Mouse (Mus musculus) CH12.LX (cell line): ENCODE results near the gene Pms2.

Source experiments
- CTCF ChIP-seq, 2 experiments: IDR thresholded peaks in 1 of 2; conservative IDR thresholded peaks in 1 of 2; 2 replicates each; pipeline ENCODE4 v1.5.1; 2011 to 2012; ENCODE audit warnings: low read depth in 2 of 2, low read length in 2 of 2, improper control_type of control experiment in 1 of 2, inconsistent platforms in 1 of 2, mild to moderate bottlenecking in 1 of 2, moderate library complexity in 1 of 2
- JUND ChIP-seq: conservative IDR thresholded peaks from 2 replicates; pipeline ENCODE4 v1.6.1; 2011; ENCODE audit warnings: low read depth, low read length, improper control_type of control experiment
- POLR2A ChIP-seq: IDR thresholded peaks from 2 replicates; pipeline ENCODE4 v1.6.1; 2011; ENCODE audit warnings: low read depth, mild to moderate bottlenecking, improper control_type of control experiment, low read length
- RAD21 ChIP-seq: IDR thresholded peaks from 2 replicates; pipeline ENCODE4 v1.6.1; 2011; ENCODE audit warnings: low read depth, mild to moderate bottlenecking, low read length, improper control_type of control experiment, moderate library complexity

DNA sequence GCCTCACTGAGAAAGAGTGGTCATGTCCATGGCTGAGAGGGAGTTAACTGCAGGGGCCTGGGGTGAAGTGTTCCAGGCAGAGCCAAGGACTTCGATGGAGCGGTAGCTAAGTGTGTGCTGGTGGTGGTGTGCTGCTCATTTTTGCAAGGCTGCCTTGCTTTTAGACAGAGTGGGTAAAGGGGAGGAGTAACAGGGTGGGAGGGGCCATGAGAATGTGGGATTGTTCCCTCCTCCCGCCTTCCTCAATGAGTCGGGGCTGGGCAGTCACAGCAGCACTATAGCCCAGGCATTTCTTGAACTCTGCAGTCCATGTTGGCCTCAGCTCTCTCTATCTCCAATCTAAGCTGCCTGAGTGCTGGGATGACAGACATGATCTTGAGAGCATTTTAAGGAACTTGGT lies 35.2 kb upstream of the Pms2 start:
- TF ChIP-seq CTCF (conservative IDR thresholded peaks at IDR 0.05 in 1 of 2, IDR thresholded peaks at IDR 0.05 in 1 of 2; ENCODE audit: low read depth in 2 of 2, low read length in 2 of 2) = no peak
- no peak for TF ChIP-seq JUND
- TF ChIP-seq POLR2A = no peak
- TF ChIP-seq RAD21 = no peak
